Mouse (Mus musculus) olfactory bulb, adult 2 months (tissue): ENCODE data around the gene Zmiz1.

Experiments used
- CTCF ChIP-seq: fragments of 200-500 bp; IDR thresholded peaks from 2 replicates; pipeline ENCODE4 v1.5.1; 2012; ENCODE audit warnings: low read depth, mild to moderate bottlenecking, low read length, moderate library complexity; ENCODE audit not compliant: insufficient read depth
- POLR2A ChIP-seq: fragments of 200-500 bp; IDR thresholded peaks from 2 replicates; pipeline ENCODE4 v1.6.1; 2012; ENCODE audit warnings: mild to moderate bottlenecking, low read depth, low read length, moderate library complexity; ENCODE audit not compliant: insufficient read depth

DNA sequence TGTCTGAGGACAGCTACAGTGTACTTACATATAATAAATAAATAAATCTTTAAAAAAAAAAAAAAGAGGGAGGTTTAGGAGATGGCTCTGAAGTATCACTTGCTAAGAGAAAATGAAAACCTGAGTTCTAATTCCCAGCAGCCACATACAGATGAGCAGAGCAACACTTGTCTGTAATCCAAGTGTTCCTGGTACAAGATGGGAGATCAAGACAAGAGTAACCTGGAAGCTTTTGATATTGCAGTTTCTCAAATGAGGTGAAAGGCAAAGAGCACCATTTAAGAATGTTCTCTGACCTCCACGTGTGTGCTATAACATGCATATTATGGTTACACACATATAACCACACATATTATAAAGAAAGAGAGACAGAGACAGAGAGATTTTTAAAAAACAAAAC, 132.4 kb downstream of the Zmiz1 start:
- no peak for TF ChIP-seq CTCF
- no peak for TF ChIP-seq POLR2A
